Mouse (Mus musculus): ENCODE results near the gene Acot7.

The Acot7 gene

DNA sequence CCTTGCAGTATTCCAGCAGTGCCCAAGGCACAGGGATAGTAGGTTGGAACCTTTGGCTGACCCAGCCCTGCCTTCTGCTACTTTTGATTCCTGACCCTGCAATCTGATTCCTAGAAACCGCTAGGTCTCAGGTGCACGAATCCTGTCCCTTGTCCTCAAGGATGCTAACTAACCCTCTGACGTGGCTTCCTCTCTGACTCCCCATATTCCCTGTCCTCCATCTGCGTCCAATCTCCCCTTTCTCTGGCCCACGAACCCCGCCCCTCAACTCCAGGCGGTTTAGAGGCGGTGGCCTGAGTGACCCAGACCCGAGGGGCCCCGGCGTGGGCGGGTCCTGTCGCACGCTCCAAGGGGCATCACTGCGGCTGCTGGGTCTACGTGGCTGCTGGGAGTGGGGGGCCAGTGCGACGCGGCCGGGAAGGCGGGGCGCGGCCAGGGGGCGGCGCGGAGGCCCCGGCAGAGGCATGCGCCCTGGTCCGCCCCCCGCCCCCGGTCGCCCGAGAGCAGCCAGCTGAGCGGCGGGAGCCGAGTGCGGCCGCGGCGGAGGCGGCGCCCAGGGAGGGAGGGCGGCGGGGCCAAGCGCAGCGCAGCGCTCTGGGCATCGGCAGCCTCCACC, 95.8 kb downstream of the Acot7 start, which contains the start of gene Gpr153:
Gpr153 (plus strand) TSS at position 612 of the 616 bp plus-strand sequence.
- peak in 1 of 2 experiments; percentile 18 for DNase-seq (ENCODE audit: low spot score in 2 of 2)

DNA sequence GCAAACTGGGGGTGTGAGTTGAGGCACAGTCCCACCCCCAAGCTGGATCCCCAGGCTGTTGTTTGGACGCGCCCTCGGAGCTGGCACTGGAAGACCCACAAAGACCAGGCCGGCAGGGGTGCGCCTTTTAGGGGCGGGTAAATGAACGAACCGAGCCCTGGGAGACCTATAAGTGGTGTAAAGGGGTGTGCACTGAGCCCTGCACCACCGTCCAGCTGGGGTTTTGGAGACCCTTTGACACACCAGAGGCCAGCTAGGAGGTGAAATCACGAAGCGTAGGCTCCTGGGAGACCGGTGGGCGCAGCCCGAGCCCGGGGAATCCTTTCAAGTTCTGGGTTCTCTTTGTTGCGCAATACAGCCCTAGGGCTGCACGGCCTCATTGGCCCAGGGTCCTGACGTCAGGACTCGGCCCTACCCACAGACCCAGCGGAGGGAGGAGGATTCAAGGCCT, 96.8 kb downstream of the Acot7 start:
- DNase-seq (ENCODE audit: low spot score in 2 of 2) = peak; percentile 35 to 36

DNA sequence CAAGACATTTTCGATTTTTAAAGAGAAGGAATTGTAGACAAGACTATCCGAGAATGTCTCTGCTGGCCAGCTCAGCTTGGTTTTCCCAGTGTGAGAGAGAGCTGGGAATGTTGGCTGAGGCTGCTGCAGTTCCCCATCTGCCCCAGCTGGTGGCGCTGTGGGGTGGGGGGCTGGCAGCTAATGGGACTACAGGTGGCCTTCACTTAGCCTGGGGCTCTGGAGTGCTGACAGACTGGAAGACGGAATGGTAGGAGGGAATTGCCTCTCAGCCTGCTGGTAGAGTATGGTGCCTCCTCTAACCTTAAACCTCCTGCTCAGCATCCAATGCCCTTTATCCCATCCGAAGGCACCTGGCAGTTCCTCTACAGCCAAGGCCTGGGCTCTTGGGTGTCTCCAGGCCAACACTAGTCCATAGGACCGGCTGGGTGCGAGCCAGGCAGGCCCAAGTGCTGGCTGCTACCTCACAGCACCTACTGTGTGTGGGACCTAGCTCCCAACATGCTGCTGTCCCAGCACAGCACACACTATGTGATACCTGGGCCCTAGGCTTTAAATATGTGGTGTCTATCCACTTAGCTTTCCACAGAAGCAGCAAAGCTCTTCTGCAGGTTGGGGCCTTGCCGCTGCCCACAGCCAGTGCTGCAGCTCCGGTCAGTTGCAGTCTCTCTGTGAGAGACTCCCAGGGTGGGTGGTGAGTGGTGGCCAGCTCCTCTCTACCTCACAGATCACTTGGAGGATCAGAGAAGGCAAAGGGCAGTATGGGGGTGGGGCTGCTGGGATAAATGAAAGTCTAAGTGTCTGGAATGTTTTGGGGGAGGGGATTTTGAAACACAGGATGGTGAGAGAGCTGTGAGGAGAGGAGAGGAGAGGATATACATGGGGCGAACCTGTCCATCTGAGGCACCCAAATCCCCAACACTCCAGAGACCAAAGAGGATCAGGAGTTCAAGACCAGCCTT, 98.7 kb downstream of the Acot7 start:
- no peak for DNase-seq (ENCODE audit: low spot score in 2 of 2)

DNA sequence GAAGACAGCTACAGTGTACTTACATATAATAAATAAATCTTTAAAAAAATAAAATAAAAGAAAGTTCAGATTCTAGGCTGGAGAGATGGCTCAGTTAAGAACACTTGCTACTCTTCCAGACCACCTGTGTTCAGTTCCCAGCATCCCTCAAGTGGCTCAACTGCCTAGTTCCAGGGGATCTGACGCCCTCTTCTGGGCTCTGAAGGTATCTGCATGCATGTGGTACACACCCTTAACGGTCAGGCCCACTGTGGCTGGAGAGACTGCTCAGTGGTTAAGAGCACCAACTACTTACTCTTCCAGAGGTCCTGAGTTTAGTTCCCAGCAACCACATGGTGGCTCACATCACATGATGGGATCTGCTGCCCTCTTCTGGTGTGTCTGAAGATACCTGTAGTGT, 100.0 kb downstream of the Acot7 start:
- no peak for DNase-seq (ENCODE audit: low spot score in 2 of 2)

DNA sequence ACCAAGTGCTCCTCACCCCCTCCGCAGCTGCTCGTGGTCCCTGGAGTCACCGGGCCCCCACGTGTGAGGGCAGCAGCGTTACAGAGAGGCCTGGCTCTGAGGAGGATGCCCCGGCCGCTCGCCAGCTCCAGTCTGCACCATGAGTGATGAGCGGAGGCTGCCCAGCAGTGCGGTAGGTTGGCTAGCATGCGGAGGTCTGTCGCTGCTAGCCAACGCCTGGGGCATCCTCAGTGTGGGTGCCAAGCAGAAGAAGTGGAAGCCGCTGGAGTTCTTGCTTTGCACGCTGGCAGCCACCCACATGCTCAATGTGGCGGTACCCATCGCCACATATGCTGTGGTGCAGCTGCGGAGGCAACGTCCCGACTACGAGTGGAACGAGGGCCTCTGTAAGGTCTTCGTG, 101.1 kb downstream of the Acot7 start:
- no peak for DNase-seq (ENCODE audit: low spot score in 2 of 2)

DNA sequence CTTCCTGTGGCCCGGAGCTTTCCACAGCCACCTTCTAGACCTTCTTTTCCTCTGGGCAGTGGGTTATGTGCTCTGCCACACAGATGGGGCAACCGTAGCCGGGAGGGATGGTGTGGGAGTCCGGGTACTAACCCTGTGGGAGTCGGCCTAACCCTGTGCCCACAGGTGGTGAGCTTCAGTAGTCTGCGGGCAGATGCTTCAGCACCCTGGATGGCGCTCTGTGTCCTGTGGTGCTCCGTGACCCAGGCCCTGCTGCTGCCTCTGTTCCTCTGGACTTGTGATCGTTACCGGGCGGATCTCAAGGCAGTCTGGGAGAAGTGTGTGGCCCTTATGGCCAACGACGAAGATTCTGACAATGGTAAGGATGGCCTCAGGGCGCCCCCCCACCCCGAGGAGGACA, 103.7 kb downstream of the Acot7 start:
- DNase-seq (ENCODE audit: low spot score in 2 of 2) = no peak

DNA sequence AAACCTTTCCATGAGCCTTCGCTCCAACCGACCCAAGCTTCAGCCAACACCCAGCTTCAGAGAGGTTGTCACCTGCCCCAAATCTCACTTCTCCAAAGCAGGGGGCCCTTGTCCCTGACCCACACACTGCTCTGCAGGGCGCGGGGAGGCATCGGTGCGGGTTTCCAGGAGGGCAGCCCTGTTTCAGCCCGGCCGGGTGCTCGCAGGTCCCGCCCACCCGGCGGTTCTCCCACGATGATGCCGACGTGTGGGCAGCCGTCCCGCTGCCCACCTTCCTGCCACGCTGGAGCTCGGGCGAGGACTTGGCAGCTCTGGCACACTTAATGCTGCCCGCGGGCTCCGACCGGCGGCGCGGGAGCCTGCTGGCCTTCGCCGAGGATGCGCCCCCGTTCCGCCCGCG, 104.8 kb downstream of the Acot7 start:
- no peak for DNase-seq (ENCODE audit: low spot score in 2 of 2)

DNA sequence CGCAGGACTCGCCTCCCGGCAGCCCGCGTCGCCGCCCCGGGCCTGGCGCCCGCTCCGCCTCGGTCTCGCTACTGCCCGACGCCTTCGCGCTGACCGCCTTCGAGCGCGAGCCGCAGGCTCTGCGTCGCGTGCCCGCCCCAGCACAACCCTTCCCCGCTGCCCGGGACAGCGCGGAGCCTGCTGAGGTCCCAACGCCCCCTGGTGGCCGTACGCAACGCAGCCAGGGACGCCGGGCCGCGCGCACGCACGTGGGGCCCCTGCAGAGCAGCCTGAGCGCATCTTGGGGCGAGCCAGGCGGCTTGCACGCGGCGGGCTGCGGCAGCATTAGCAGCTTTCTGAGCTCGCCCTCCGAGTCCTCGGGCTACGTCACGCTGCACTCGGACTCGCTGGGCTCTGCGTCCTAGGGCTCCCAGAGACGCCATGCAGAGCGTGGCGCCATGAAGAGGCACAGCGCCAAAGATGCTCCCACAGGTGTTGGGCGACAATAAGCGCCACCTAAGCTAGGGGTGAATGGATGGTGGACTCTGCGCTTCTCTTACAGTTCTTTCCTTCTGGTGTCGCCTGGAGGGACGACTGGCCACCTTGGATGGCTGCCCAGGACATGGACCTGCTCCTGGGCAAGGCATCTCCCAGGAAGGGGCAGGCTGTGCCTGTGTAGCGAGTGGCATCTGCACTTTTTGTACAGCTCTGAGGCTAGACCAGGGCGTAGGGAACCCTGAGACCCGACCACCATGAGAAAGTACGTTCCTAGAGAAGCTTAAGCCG, 105.4 kb downstream of the Acot7 start:
- peak; percentile 70 to 82 for DNase-seq (ENCODE audit: low spot score in 2 of 2)

DNA sequence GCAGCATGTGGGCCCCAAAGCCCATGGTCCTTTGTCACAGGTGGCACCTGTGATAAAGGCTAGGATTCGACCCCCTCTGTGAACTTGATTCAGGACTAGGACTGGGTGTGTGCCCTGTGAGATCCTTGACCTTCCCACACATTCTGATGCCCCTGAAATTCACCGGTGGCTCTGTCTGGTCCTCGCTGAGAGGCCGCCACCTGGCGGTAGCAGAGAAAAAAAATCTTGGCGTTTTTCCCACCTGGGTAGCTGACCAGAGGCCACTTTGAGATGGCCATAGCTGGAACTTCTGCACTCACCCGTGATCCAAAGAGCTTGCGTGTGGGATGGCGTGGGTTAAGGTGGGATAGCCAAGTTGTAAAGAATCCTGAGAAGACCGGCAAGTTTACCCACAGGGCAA, 107.6 kb downstream of the Acot7 start:
- DNase-seq (ENCODE audit: low spot score in 2 of 2) = peak; percentile 39 to 57

DNA sequence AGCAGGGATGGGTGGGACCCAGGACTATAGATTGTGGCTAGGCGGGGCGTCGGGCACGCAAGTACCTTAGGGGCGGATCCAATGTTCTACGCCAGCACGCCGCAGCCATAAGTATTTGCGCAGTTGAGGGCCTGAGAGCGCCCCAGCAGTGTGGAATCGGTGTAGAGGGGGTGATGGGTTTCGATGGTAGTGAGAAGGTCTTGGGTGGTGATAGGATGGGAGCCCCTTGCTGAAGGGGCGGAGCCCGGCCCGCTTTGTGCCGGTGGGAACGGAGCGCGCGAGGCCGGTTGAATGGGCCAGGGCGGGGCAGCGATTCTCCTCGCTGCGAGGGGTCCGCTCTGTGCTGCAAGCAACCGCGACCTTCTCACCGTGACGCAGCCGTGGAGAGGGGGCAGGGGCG, 108.2 kb downstream of the Acot7 start:
- no peak for DNase-seq (ENCODE audit: low spot score in 2 of 2)

DNA sequence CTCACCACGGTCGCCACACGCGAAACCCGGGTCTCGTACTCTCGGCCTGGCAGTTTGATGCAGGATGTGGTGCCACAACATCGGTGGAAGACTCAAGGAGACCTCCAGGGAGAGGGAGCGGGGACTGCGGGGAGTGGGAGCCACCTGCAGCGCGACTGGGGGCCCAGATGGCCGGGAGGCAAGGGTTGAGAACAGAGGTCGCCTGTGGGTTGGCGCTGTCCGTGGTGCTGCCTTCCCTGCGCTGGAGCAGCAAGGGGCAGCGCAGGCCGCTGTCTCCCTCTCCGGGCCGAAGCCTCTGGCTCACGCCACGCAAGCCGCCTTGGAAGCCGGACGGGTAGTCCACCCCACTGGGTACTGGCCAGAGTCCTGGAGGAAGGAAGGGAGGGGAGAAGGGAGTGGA, 109.0 kb downstream of the Acot7 start:
- peak in 1 of 2 experiments; percentile 50 for DNase-seq (ENCODE audit: low spot score in 2 of 2)

DNA sequence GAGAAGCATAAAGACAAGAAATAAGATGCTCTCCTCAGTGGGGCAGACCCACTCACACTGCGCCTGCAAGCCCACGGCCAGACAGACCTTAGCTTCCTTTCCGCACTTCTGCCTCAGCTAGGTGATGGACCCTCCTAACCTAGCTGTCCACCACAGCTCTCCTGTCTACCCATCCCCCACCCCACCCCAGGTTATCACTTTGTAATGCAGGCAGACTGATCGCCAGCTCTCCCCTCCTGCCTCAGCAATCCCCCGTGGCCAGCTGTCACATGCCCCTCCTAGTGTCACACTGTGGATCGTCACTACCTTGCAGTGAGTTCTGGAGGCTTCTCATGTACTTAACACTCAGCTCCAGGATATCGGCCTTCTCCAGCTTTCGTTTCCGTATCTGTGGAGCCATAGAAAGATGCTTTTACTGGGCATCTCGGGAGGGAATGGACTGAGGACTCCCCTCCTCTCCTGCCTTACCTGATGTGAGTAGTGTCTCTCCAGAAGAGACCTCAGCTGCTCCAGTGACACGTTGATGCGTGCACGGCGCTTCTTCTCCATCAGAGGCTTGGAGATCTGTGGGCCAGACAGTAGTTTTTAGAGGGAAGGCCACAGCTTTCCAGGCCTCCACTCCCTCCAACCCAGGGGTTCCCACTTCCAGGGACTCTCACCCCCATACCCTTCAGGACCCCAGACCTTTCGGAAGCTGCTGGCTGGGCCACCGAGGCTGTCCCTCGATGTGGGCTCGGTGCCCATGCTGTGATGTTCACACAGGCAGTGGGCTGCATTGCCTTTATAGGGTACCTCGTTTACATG, 109.6 kb downstream of the Acot7 start:
- DNase-seq (ENCODE audit: low spot score in 2 of 2) = no peak

DNA sequence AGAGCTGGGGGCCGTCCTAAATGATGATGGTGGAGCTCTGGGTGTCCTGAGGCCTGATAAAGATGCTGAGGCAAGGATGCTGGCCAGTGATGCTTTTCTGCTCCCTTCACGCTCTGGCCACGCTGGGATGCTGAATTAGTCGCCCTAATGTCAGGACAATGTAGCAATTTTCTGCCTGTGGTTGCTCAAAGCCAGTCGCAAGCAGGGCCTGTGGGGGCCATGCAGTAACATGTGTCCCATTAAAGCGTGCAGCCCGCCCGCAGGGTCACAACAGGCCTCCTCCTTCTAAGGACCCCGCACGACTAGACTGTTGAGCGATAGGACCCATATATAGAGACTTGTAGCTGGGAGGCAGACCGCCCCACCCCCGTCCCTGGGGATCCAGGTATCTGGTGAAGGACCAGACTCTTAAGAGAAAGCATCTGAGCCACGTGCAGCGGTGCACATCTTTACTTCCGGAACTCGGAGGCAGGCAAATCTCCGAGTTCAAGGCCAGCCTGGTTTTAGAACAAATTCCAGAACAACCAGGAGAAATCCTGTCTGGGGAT, 110.5 kb downstream of the Acot7 start:
- DNase-seq (ENCODE audit: low spot score in 2 of 2) = no peak

DNA sequence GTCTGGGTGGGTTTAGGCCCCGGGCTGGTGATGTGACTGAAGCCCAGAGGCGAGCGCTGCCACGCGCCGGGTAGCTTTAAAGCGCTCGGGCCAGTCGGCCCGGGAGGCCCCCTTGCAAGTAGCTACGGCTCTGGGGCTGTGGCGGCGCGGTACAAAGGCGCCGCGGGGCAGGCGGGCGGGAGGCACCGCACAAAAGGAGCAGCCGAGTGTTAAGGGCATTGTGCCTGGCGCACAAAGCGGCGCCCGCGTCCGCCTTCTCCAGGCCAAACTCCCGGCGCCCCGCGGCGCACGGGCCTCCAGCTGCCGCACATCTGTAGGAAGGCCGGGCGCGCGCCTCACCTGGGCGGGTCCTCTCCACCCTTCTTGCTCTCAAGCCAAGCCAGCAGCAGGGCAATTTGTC, 112.5 kb downstream of the Acot7 start:
- no peak for DNase-seq (ENCODE audit: low spot score in 2 of 2)

DNA sequence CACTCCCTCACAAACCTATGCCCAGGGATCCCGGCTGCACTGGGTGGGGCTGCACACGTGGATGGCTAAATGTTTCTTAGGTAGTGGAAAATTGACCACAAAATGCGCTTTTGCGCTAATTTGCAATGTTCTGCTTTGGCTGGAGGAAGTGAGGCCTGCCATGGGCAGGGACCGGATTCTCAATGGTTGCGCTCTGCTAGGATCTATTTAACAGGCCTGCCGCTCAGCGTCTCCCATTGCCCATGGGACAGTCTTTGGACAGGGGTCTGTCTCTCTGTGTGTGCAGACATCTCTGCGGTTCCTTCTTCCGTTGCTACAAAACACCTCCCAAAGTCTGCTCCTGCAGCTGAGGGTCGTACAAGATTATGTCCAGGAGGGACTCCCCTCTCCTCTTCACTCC, 113.1 kb downstream of the Acot7 start:
- no peak for DNase-seq (ENCODE audit: low spot score in 2 of 2)

DNA sequence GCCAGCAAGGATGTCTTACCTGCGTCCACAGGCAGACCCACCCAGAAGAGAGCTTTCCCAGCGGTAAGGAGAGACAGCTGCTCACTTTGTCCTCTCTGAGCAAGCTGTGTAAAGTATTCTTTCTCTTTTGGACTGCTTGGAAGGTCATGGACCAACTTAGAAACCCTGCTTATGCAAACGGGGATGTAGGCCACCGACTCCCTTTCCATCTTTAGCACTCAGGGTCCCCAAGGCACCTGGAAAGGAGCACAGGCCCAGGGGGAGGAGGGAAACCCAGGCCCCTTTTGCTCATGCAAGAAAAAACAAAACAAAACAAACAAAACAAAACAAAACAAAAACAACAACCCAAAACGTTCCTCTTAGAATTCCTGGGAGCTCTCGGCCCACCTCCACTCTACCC, 113.6 kb downstream of the Acot7 start, which contains the start of gene Hes3:
Hes3 (minus strand) TSS at position 101 of the 400 bp plus-strand sequence.
- DNase-seq (ENCODE audit: low spot score in 2 of 2) = no peak

DNA sequence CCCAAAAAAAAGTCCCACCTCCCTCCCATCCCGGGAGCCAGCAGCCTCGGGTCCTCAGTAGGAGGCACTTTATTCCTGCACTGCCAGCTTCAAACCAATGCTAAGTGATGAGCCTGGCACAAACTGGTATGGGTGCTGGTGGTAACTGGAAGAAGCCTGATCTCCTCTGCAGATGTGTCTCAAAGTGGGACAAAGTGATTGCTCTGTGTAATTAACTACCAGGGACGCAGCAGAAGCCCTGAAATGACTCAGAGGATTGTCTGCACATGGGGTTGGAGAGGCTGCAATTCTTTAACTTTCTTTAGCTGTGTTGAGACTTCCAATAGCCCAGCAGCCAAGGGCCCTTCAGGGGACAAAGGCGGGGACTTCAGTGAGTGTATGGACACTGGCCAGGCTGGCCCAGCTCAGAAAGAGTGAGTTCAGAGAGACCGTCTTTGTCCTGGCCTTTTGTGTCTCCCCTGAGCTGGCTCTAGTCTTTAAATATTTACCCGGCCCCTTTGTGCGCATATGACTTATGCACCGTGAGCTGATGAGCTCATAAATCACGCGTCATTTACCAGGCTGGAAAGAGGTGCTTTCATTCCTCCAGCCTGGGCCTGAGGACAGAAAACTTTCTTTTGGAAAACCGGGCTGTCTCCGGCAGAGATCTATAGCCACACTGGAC, 114.3 kb downstream of the Acot7 start:
- no peak for DNase-seq (ENCODE audit: low spot score in 2 of 2)

DNA sequence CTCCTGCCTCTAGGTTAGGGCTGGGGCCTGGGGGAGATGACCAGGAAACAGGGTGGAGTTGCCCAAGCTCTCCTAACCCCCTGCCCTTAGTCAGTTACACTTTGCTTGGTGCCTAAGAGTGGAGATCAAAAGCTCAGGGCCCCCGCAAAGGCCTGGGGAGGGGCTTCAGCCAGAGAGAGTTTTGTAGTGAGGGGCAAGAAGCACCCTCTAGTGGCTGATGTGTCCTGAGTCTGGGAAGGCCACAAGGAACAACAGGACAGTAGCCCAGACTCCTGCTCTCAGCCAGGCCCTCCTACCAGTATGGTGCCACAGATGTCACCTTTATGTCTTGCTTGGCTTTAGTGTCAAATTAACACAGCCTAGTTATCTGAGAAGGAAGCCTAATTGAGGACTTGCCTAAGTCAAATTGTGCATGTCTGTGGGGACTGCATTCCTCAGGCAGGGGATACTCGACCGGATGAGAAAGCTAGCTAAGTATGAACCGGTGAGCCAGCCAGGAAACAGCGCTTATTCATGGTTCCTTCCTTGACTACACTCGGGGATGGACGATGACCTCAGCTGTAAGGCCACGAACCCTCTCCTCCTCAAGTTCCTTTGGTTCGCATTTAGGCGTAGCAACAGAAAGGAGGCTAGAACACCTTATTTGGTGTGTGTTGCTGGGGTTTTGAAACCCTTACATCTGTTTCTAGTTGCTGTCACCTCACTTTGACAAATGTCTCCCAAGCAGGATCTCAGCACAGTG, 116.4 kb downstream of the Acot7 start:
- DNase-seq (ENCODE audit: low spot score in 2 of 2) = no peak

DNA sequence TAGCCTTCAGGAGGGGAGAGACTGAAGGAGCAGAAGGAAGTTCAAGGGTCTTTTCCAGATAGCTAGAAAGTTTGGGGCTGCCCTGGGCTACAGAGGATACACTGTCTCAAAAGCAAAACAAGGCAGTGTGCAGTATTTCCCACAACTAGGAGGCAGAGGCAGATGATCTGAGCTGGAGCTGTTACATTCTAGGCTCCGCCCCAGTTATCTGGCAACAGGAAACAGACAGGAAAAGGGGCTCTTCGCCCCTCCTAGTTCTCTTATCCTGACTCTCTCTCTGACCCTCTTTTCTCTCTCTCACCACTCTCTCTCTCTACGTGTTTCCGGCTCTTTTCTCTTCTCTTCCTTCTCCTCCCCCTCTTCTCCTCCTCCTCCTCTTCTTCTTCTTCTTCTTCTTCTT, 118.0 kb downstream of the Acot7 start:
- DNase-seq (ENCODE audit: low spot score in 2 of 2) = no peak

DNA sequence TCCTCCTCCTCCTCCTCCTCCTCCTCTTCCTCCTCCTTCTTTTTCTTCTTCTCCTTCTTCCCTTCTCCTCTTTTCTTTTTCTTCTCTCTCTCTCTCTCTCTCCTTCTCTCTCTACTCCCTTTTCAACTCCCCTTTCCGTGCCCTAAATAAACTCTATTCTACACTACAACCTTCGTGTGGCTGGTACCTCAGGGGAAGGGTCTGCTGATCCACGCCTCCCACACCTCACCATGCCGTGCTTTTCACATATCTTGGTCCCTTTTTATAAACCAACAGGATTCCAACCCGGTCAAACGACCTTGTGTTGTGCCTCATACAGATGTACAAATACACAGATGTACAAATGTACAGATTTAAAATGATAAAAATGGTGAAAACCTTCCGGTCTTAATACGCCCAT, 118.4 kb downstream of the Acot7 start:
- DNase-seq (ENCODE audit: low spot score in 2 of 2) = no peak
